Mouse (Mus musculus): Measurements from ENCODE around the gene Btbd9.
"Not testable (repeated sequence)": the region's sequence is repeated elsewhere in the genome, so short reads cannot be mapped to it uniquely, and the experiment has no call there.

Btbd9 gene

DNA sequence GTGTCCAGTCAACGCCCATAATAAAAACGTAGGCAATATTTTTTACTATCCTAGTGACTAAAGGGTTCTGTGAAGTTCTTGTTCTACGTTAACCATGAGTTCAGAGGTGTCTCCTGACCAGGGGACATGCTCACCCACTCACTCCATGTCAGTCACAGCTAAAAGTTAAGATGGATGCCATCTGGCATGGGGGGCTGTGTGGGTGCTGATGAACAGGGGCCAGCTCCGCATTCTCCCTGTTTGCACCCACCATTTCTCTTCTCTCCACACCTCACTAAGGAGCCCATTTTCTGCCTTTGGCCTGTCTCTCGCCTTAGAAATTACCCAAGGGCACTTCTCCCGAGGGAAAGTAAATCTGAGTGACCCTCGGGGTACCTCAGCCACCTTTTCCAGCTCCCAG lies 63.8 kb downstream of the Btbd9 start:
- DNase-seq (ENCODE audit: low read depth, low spot score), result no peak

DNA sequence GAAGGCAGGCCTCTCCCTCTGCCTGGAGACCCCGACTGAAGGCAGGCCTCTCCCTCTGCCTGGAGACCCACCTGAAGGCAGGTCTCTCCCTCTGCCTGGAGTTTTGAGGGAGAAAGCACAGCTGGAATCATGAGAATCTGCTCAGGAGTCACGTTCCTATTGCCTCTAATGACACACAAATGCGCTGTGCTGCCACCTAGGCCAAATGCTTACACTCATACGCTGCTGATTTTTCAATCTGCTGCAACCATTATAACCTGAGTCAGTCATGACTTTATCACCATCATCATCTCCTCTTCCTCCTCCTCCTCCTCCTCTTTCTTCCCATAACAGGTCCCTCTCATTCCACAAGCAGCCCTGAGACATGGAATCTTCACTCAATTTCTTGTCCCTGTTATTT lies 64.3 kb downstream of the Btbd9 start:
- no peak for DNase-seq (ENCODE audit: low read depth, low spot score)

DNA sequence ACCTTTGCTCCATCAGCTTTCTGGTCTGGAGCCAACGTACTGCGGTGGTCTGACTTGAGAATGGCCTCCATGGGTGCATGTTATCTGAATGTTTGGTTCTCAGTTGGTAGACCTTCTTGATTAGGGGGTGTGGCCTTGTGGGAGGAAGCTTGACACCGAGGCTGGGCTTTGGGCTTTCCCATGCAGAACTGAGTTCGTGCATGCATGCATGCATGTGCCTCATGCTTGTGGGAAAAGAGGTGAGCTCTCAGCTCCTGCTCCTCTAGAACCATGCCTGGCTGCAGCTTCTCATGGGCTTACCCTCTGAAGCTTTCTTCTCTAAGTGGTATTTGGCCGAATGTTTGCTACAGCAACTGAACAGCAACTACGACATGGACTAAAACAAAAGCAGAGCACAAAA lies 64.9 kb downstream of the Btbd9 start:
- peak; percentile 59 for DNase-seq (ENCODE audit: low read depth, low spot score)

DNA sequence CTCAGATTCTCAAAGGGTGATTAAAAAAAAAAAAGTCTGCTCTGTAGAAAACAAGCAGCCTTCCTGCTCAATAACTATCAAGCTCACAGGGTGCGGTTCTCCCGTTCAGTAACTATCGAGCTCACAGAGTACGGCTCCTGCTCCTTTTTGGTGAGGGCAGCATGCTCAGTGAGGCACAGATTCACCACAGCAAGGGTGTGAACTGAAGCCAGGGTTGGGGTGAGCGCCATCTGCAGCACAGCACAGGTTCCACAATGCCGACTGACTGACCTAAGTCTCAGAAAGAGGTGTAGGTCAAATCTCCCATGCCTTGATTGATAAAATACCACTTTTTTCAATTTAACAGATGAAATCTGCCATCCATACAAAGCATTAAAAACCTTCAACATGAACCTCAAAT lies 66.1 kb downstream of the Btbd9 start:
- DNase-seq (ENCODE audit: low read depth, low spot score), result peak; percentile 47

DNA sequence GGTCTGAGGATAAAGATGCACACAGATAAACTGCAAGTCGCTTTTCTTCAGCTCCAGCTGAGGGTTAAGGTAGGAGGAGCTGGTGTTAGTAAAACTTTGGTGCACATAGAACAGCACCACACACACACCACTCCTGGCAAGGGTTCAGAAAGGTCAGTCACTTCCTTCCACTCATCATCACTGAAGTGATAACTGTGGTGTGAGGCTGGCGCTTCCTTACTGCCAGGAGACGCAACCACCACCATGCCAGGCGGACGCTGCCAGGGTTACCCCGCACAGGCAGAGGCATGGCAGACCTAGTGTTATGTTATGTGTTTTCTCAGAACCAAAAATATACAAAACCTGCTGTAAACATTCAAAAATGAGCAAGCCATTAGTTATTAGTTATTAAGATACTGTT lies 66.6 kb downstream of the Btbd9 start:
- DNase-seq (ENCODE audit: low read depth, low spot score), result no peak

DNA sequence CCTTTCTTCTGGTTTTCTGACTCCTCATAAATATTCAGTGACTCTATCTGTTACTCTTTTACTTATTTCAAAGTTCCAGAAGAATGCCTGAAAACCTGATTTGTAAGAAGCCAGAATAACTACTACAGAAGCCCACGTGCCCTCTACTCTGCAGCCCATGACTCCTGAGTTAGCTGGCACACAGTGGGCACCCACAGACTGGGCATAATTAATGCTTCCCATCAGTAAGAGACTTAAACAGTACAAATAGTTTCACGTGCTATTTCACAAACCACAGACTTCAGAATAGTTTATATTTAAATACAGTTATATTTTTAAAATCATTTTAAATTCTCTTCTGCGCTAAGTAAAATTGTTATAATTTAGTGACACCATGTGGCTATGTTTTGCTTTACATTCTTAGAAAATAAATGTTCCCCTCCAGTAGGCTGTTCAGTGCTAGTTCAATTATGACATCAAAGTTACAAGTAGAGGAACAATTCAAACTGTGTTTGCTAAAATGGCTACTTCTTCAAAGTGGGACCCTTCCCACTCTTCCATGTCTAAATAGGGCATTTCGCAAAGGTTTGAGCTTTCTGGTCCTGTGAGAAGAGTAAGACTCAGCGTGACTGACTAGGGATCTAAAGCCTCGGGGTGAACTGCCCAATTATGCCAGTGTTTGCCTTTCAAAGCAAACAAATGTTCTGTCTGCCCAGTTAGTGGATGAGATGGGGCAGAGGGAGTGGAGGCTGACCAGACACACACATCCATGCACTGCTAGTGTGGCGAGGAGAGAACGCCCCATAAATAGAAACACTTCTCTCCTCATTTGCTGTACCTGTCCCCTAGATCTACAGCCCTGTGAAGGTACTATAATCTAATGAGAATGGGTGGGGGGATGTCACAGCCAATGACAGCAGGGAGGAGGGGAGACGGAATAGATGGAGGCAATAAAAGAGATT lies 68.4 kb downstream of the Btbd9 start:
- peak; percentile 64 for DNase-seq (ENCODE audit: low read depth, low spot score)

DNA sequence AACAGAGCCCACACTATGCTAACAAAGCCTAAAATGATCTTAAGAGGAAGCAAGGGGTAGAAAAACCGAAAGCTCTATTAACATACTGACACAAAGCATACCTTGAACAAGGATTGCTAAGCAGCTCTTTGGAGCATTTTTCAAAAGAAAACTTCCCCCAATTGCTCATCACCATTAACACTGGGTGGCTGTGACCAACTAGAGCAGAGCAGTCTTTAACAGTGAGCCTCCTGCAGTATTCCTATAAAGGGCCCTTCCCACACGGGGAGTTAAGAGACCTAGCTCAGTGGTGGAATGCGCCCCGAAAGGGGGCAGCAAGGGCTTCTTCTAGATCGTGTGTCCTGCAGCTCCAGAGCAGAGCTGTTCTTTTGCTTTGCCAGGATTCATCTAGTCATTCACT lies 69.4 kb downstream of the Btbd9 start:
- peak; percentile 81 for DNase-seq (ENCODE audit: low read depth, low spot score)

DNA sequence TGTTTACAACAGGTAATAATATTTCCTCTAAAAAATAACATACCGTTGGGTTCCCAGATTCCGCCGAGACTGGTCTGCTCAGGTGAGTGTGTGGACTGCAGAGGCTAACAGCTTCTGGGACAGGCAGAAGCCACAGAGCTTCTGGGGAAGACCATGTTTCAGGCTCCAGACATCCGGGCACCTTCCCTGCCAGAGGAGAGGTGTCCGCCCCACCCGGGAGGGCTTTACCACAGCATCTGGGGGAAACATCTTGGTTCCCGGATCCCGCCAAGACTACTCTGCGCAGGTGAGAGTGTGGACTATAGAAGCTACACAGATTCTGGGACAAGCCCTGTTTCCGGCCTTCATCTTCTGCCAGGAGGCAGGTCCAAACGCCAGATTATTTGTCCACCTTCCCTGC lies 76.7 kb downstream of the Btbd9 start:
- not testable (repeated sequence) for DNase-seq (ENCODE audit: low read depth, low spot score)

DNA sequence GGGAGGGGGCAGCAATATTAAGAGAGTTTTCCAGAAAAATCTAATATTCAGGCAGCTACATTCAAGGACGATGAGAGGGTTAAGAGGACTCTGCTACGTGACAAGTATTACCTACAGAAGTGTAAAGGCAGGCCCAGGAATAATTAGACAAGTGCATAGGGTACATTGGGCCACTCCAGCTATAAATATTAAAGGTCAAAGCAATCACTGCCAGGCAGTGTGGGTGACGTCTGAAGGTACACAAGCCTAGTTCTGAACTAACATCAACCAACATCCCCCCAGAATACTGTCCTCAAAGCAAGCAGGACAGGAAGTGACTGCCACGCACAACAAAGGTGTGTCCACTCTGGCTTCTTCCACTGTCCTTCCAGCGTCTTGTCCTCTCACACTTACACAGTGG lies 77.5 kb downstream of the Btbd9 start:
- no peak for DNase-seq (ENCODE audit: low read depth, low spot score)

DNA sequence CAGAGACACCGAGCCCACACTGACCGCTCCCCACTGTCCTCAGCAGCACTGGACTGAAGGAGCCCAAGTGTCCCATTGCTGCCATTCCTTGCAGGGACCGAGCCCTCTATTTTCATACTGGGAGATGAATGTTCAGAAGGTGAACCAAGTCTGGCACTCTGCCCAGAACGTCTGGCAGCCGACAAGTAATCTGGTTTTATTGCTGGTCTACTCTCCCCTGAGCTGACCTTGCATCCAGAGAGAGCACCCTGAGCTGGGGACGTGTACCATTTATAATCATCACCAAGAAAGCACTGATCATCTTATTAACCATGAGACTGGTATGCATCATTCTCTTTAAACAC lies 77.9 kb downstream of the Btbd9 start:
- DNase-seq (ENCODE audit: low read depth, low spot score), result no peak

DNA sequence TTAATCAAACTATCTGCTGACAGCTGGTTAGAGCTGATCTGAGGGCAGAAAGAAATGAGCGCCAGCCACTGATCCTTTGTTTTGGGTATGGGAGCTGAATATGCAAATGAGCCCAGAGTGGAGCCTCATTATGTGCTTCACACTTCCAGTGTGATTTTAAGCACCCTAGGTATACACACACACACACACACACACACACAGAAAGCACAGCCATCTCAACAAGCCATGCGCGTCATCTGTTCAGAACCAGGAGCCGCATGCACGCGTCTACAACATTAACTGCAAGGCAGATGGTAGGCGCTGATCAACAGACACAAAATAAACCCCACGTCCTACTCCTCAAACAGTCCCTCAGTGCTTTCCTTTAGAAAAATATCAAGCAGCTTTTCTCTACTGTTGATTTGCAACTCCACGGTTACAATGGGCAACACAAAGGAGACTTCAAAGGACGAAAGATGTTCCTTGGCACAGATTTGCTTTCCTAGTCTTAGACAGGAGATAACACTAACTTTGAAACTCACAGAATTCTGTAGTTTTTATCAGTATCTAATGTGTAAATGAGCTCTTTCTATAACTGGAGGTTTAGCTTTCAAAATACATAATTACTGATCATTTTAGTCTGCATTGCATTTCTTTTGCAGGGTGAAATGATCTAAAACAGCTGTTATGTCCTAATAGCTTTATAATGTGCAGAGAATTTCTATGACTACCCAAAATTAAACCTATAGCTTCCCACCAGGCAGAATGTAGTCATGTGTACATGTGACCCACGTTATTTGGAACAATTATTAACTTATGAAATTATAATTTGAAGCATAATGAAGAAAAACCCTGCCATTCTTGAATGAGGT lies 78.5 kb downstream of the Btbd9 start:
- DNase-seq (ENCODE audit: low read depth, low spot score), result no peak

DNA sequence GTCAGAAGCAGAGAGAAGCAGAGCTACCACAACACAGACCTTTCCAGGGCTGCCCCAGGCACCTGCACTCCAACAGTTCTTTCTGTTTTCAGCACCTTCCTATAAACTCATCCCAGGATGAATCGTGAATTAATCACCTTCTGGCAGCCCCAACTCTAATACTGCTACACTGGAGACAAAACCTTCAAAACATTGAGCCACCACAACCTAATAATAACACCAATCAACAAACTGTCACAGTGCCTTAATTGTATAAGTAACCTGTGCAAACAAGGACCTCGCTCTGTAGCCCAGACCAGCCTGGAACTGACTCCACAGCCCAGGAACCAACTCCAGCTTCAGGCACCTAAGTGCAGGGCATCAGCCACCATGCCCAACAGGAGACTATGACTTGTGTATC lies 80.7 kb downstream of the Btbd9 start:
- no peak for DNase-seq (ENCODE audit: low read depth, low spot score)

DNA sequence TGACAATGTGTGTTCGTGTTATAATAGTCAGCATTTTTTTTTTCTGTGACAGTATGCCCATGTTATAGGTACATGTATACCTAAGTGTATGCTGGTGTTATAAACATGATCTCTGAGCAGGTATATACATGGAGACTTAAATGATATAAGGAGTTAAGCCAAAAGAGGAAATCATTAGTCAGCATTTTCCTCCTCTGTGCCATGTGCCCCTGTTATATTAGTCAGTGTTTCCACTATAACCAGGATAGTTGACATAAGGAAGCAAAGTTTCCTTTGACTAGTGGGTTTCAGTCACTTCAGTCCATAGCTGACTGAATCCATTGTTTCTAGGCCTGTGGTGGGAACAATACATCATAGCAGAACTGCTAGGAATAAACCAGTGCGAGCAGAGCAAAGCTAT lies 81.1 kb downstream of the Btbd9 start:
- DNase-seq (ENCODE audit: low read depth, low spot score), result no peak

DNA sequence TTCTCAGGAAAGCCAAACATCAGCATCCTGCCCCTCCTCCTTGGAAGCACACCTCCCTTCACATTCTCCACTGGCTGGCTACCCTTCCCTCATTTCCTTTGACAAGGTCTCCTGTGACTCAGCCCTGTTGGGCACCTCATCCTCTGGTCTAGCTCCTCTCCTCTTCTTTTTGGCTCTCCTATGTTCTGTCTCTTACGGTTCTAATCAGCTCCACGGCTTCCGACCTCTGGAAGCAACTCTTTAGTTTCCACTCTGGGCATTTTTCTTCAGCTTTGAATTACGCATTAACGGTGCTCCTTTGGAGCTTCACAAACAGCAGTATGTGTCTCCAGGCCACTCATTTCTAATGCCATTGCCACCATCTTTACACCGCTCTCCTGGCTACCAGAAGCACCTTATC lies 82.8 kb downstream of the Btbd9 start:
- DNase-seq (ENCODE audit: low read depth, low spot score), result no peak

DNA sequence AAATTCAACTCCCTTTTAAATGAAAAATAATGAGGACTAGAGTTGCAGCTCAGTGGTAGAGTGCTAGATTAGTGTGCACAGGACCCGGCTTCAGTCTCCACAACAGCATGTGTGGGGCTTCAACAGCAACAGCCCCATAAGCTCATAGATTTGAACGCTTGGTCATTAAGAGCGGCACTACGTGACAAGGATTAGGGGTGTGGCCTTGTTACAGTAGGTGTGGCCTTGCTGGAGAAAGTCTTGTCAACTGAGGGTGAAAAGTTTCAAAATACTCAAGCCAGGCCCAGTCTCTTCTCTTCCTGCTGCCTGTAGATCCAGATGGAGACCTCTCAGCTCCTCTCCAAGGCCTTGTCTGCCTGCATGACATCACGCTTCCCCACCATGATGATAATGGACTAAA lies 84.1 kb downstream of the Btbd9 start:
- no peak for DNase-seq (ENCODE audit: low read depth, low spot score)

DNA sequence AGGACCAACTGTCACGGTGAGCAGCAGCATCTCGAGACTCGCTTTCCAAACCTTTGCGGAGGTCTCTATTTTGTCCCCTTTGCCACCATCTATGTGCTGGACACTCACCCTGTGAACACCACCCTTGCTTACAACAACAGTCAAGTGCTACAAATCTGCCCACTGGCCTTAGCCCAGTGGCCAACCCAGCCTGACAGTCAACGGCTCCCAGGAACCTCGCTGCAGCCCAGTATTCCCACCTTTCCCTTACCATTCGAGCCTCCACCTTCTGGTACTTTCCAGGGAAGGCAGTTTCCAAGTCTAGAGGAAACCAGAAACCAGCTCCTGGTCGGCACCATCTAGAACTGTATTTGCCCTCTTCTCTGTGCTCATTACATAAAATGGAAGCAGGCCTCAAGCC lies 84.7 kb downstream of the Btbd9 start:
- no peak for DNase-seq (ENCODE audit: low read depth, low spot score)

DNA sequence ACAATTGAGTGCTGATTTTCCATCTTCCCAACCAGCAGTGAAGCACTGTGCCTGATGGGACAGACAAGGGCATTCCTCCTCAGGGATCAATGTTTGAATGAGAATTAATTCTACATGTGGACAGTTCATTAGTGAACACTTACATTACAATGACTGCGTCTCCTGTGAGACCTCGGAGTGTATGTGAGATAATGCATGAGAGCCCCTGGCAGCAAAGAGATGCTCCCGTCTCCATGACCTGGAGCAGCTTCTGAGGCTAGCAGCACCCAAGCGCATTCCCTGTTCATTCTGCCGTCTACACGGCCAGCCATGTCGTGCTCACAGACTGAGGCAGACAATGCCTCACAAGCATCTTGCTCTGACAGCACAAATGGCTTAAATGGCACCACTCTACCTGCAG lies 85.7 kb downstream of the Btbd9 start:
- no peak for DNase-seq (ENCODE audit: low read depth, low spot score)

DNA sequence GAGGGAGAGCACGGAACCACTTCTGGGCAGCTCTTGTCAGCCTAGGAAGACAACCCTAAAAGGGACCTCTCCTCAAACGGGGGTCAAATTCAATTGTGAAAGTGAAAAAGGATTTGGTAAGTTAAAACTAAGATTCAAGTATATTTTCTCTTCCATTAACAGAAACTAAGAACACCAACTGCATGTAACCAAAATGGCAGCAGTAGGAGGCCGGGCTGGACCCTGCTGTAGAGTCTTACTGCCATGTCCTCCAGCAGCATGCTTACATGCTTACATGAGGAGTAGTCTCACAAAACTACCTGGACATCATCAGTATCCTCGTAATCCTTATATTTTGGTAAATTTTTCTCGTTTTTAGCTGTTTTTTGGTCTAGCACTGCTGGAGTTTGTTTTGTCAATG lies 86.2 kb downstream of the Btbd9 start:
- no peak for DNase-seq (ENCODE audit: low read depth, low spot score)

DNA sequence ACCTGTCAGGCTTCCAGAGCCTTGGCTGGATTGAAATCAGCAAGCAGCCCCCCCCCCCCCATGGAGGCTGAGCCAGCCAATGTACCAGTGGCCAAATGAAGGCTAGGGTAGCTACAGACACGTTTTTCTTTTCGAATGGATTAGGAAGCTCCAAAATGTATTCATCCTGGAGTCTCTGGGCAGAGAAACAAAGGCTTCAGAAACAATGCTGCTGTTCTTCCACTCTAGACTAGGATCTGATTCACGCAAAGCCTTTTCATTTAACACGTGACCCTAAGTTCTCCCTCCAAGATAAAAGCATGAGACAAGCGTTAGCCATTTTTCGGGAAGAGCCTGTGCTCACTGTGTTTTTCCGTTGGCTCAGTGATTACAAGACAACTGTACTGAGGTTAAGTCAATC lies 86.7 kb downstream of the Btbd9 start:
- DNase-seq (ENCODE audit: low read depth, low spot score), result no peak

DNA sequence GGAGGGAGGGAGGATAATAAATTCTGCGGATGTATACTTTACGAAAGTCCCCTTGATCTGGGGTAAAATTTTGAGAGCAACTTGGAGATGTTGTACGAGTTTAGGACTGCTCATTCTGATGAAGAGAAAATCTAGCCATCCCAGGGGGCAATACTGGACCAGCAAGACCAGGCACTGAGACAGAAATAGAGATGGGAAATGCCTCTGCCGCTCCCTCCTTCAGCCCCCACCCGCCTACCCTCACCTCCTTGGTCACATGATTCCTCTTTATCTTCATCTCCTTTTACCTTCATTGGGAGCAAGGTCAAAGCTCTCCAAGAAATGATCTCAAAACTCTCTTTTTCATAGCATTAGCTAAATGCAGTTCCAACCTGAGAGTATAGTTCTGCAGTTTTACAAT lies 88.6 kb downstream of the Btbd9 start:
- DNase-seq (ENCODE audit: low read depth, low spot score), result no peak

DNA sequence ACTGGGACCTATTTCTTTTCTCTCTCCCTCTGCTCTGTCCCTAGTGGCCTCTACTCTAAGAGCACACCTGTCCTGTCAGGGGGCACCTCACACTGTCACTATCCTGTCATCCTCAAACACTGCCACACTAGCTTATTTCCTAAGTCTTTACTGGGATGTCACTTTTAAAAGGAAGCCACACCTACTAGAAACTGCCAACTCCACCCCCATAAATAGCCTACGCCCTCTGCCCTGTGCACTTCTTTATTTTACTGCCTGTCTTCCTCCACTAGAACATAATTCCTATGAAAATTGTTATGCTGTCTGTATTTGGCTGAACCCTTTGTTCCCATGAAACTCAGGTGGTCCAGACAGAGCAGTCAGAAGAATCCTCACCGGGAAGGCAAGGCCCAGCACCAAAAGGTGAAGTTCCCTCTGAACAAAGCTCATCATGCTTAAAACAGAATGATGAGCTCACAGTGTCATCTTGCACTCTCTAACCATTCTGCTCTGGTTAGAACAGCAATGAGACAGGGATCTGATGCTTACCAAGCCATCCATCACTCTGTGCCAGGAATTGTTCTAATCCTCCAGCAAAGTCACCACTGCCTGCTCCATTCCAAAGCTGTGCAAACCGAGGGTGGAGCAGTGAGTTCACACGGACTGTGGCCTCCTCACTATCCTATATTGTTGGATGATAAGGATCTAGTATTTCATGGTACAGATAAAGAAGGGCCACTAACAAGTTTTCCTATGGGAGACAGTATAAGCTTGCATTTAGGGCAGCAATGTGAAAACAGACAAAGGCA lies 91.0 kb downstream of the Btbd9 start:
- DNase-seq (ENCODE audit: low read depth, low spot score), result no peak

DNA sequence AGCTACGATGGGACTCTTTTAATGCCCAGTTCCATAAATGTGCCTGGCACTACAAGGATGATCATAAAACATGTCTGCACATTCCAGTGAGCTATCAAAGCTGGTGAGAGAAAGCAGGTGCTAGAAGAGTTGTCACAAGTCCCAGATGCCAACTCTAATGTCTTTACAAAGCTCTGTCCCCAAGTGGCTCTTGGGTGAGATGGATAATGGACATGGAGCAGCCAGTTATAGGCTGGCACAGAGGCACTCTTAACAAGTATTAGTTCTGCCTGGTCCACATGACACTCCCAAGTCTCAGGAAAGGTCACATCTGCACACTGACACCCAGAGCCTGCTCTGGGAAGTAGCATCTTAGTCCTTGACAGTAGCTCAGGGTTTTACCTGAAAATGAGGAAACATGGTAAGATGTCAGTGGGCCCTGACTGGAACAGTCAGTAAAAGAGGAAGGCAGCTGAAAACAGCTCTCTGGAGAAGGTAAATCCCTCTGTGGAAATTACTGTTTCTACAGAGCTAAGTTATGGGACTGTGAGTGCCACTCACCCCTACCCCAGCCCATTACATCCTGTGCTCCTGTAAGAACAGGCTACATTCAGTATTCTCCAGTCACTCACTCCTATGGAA lies 91.7 kb downstream of the Btbd9 start:
- no peak for DNase-seq (ENCODE audit: low read depth, low spot score)

Data from A20 (cell line).